Mouse (Mus musculus): ENCODE measurements at regions not wholly inside any gene's neighbourhood (a gene's known extent, or its start where the extent isn't known, plus 50 kb on each side); places are given as distances from the start of the nearest gene placed in this dataset.

- TF ChIP-seq CTCF (IDR thresholded peaks at IDR 0.05; ENCODE audit: insufficient read depth, low read depth, low read length) = no peak
- TF ChIP-seq POLR2A (IDR thresholded peaks at IDR 0.05; ENCODE audit: insufficient read depth, low read depth, low read length) = no peak
These were observed 97.6 kb downstream of the Snx19 start for GRCm38 (mm10) chr9:30524401-30525066.

Measured in olfactory bulb, adult 2 months (tissue).